Mouse (Mus musculus) forelimb bud, embryonic 11.5 days (tissue): ENCODE measurements around the gene Vwa5b2.

ENCODE experiments used
- DNase-seq: peaks from one replicate; pipeline ENCODE4 v3.0.0-alpha.2; 2012; ENCODE audit warnings: low read depth, low spot score

Gene Vwa5b2

GRCm38 (mm10) chr16:20610501-20611356 lies 21.5 kb downstream of the Vwa5b2 start:
- DNase-seq: peak; percentile 86

- peak; percentile 90 for DNase-seq
Measured at GRCm38 (mm10) chr16:20611357-20612227, 22.3 kb downstream of the Vwa5b2 start, which contains the start of the genes Eef1akmt4, Gm49333 and Alg3. Eef1akmt4 (plus strand) TSS chr16:20611593. Gm49333 (plus strand) TSS chr16:20611610. Alg3 (minus strand) TSS chr16:20611735.

GRCm38 (mm10) chr16:20619541-20620398 lies 30.5 kb downstream of the Vwa5b2 start:
- no peak for DNase-seq

GRCm38 (mm10) chr16:20620399-20620735 lies 31.1 kb downstream of the Vwa5b2 start:
- DNase-seq: no peak

GRCm38 (mm10) chr16:20620751-20621190 lies 31.5 kb downstream of the Vwa5b2 start:
- no peak for DNase-seq

GRCm38 (mm10) chr16:20621191-20621990 lies 32.1 kb downstream of the Vwa5b2 start, which contains the start of gene Camk2n2:
Camk2n2 (minus strand) TSS chr16:20621287.
- DNase-seq: no peak

- peak; percentile 47 for DNase-seq
Measured at GRCm38 (mm10) chr16:20621991-20622685, 32.9 kb downstream of the Vwa5b2 start.

GRCm38 (mm10) chr16:20623211-20623610 lies 33.9 kb downstream of the Vwa5b2 start:
- DNase-seq: no peak

GRCm38 (mm10) chr16:20628871-20629391 lies 39.7 kb downstream of the Vwa5b2 start:
- no peak for DNase-seq

- no peak for DNase-seq
Measured at GRCm38 (mm10) chr16:20629731-20630634, 40.7 kb downstream of the Vwa5b2 start, which contains the start of gene Ece2. Ece2 (plus strand) TSS chr16:20629828.

- no peak for DNase-seq
Measured at GRCm38 (mm10) chr16:20637410-20637809, 48.1 kb downstream of the Vwa5b2 start.

GRCm38 (mm10) chr16:20638367-20638766 lies 49.1 kb downstream of the Vwa5b2 start:
- no peak for DNase-seq

GRCm38 (mm10) chr16:20642161-20642560 lies 52.9 kb downstream of the Vwa5b2 start:
- peak; percentile 51 for DNase-seq

GRCm38 (mm10) chr16:20643911-20644310 lies 54.6 kb downstream of the Vwa5b2 start:
- DNase-seq: no peak

GRCm38 (mm10) chr16:20651076-20651946 lies 62.0 kb downstream of the Vwa5b2 start, which contains the start of gene Psmd2:
Psmd2 (plus strand) TSS chr16:20651652.
- peak; percentile 91 for DNase-seq

- DNase-seq: no peak
Measured at GRCm38 (mm10) chr16:20651947-20652310, 62.7 kb downstream of the Vwa5b2 start.

GRCm38 (mm10) chr16:20653315-20653714 lies 64.0 kb downstream of the Vwa5b2 start:
- DNase-seq: no peak
